Mouse (Mus musculus) midbrain, postnatal 0 days (tissue): ENCODE measurements around the gene Klhdc1. TPM values are rescaled to one million over a fixed set of nuclear protein-coding genes. Genes with fewer than 3 reads are reported as not detected.

Experiments
- ATAC-seq: fragments of 200-750 bp; cut with Nextera tagmentation; 2 replicates; pipeline ENCODE4 v1.8.0; 2017; ENCODE audit warnings: moderate number of reproducible peaks, mild to moderate bottlenecking, moderate TSS enrichment, moderate library complexity; ENCODE audit not compliant: low FRiP score
- DNase-seq: peaks from one replicate; pipeline ENCODE4 v3.0.0-alpha.2; 2015; ENCODE audit warnings: low spot score
- H3K27ac ChIP-seq: fragments of 300-500 bp; sonication (generic); 2 replicates; pipeline ENCODE4 v1.5.1; 2014; ENCODE audit warnings: low read depth, mild to moderate bottlenecking, low read length, mixed read lengths
- H3K27me3 ChIP-seq: fragments of 300-500 bp; sonication (generic); 2 replicates; pipeline ENCODE4 v1.6.1; 2014; ENCODE audit warnings: low read length, control low read depth, mixed read lengths; ENCODE audit not compliant: insufficient read depth
- H3K36me3 ChIP-seq: fragments of 300-500 bp; sonication (generic); 2 replicates; pipeline ENCODE4 v1.6.1; 2014; ENCODE audit warnings: low read length, control low read depth, mixed read lengths; ENCODE audit not compliant: insufficient read depth
- H3K4me1 ChIP-seq: fragments of 300-500 bp; sonication (generic); 2 replicates; pipeline ENCODE4 v1.6.1; 2014; ENCODE audit warnings: mild to moderate bottlenecking, control low read depth, antibody characterized with exemption, low read length, mixed read lengths; ENCODE audit not compliant: insufficient read depth
- H3K4me2 ChIP-seq: fragments of 300-500 bp; sonication (generic); 2 replicates; pipeline ENCODE4 v1.6.1; 2014; ENCODE audit warnings: low read depth, mild to moderate bottlenecking, low read length, mixed read lengths; ENCODE audit not compliant: poor library complexity, severe bottlenecking
- H3K4me3 ChIP-seq: fragments of 300-500 bp; sonication (generic); 2 replicates; pipeline ENCODE4 v1.5.1; 2014; ENCODE audit warnings: low read depth, mild to moderate bottlenecking, low read length, moderate library complexity
- H3K9ac ChIP-seq: fragments of 300-500 bp; sonication (generic); replicated peaks from 2 replicates; pipeline ENCODE4 v1.6.1; 2014; ENCODE audit warnings: mild to moderate bottlenecking, low read length, moderate library complexity, mixed read lengths; ENCODE audit not compliant: poor library complexity, severe bottlenecking
- H3K9me3 ChIP-seq: fragments of 300-500 bp; sonication (generic); 2 replicates; pipeline ENCODE4 v1.6.1; 2016; ENCODE audit warnings: low read length, control low read depth
- CTCF ChIP-seq: IDR thresholded peaks from 2 replicates; pipeline ENCODE4 v1.5.1; 2016; ENCODE audit warnings: antibody characterized with exemption, mild to moderate bottlenecking
- WGBS: fragments of 180-500 bp; shearing (Covaris S2); extraction: QIAGEN DNeasy Blood & Tissue Kit; methylation state at CpG from one replicate; pipeline ENCODE4 v1.1.7; 2014; 5-methylcytosine and 5-hydroxymethylcytosine counted together
- polyA plus RNA-seq: library from polyadenylated mRNA; unstranded; fragments of >200 nt; fragmentation: Nextera tagmentation; extraction: Ambion mirVana; gene quantifications from 2 replicates; pipeline ENCODE4 v1.2.1, GENCODE M21; 2015
- total RNA-seq: library from RNA; depleted of rRNA; stranded (reverse); fragments of >200 nt; gene quantifications from 2 replicates; pipeline ENCODE4 v1.2.3, GENCODE M21; 2014

Gene Klhdc1
- total and polyA plus RNA-seq, 2 experiments from 2014 or later, result 8.5 to 25.6 TPM

- H3K27me3 ChIP-seq, result no peaks in the 10 kb centered on the region
Observed at GRCm38 (mm10) chr12:69198164-69198535, 42.8 kb upstream of the Klhdc1 start, which contains the start of gene Dnaaf2. Dnaaf2 (minus strand) TSS chr12:69198429.

DNA sequence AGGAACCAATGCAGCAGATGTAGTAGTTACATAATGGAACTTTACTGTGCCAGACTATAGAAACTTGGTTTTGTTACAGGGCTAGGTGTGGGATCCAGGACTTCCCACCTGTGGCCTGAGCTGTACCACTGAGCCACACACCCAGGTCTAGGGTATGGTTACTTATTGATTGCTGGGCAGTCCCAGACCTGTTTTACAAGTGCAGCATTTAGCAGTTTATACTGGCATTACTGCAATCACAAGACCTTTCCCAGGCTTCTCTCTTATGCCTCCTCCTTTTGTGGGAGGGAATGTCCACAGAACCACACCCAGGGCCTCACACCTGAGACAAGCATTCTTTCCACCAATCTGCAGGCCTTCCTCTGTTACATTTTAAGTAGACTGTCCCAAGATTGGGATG is 42.0 kb upstream of the Klhdc1 start:
- Histone ChIP-seq H3K27ac (no peak overlapping the region), H3K9me3 (no peaks in the 10 kb centered on the region), H3K27me3 (no peaks in the 10 kb centered on the region), H3K4me3 (no peak overlapping the region), H3K4me2 (no peak overlapping the region), H3K36me3 (no peaks in the 10 kb centered on the region; the same call in 1 of the 2 replicates), H3K9ac (no peak overlapping the region), H3K4me1 (peaks cover 3% of the 10 kb centered on the region; the same call in 1 of the 2 replicates)
- TF ChIP-seq CTCF, result no peak
- DNase-seq (no peak), ATAC-seq (no peak)

More at GRCm38 (mm10) chr12:69198164-69198535, 42.8 kb upstream of the Klhdc1 start, which contains the start of gene Dnaaf2:
- ATAC-seq (peak; percentile 41; the same call in 1 of the 2 replicates), DNase-seq (peak; percentile 79)
- Histone ChIP-seq H3K4me1 (peaks cover 3% of the 10 kb centered on the region; the same call in 1 of the 2 replicates), H3K36me3 (no peaks in the 10 kb centered on the region; the same call in 1 of the 2 replicates), H3K4me3 (peak within 1 kb of the TSS; percentile 94), H3K9ac (peak within 1 kb of the TSS; percentile 86), H3K27ac (peak within 1 kb of the TSS; percentile 94), H3K4me2 (peak within 1 kb of the TSS; percentile 91), H3K9me3 (no peaks in the 10 kb centered on the region)
- WGBS, result under 1% methylated on average over 18 of the region's 18 CpGs
- no peak for TF ChIP-seq CTCF

DNA sequence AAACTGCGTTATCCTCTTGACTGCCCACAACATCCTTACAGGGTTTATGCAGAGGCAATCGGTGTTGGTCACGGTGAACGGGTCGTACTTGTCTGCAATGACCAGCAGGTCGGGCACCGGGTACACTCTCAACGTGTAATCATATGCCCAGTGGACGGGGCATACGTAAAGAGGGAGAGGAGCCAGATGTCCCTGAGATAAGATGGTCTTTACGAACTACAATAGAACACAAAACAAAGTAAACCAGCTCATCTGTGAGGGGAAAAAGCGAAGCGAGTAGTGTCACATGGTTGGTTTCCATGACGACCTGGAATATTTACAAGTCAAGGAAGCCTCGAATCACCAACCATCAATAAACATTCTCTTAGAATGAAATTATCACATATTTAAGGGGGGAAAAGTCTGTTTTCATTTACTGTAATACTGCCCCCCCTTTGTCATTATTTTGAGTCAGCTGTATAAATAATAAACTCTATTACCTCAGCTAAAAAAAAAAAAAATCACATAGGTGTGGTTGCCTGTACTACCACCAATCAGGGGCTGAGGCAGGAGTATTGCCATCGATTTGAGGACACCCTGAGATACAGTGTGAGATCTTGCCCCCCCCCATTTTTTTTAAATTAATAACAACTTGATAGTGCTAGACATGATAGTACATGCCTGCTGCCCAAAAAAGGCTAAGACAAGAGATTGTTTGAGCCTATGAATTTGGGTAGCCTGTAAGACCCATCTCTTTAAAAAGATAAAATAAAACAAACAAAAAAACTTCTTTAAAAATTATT is 36.7 kb upstream of the Klhdc1 start, which contains the start of gene Gm49384:
TSS of gene Gm49384 (minus strand) at position 216 of the 782 bp plus-strand sequence.
- WGBS, result 63% methylated on average over 16 of the region's 16 CpGs
- Histone ChIP-seq H3K27ac (no peak within 1 kb of the TSS), H3K4me1 (no peaks in the 10 kb centered on the region), H3K4me2 (peak within 1 kb of the TSS; percentile 28), H3K9me3 (no peaks in the 10 kb centered on the region), H3K9ac (no peak within 1 kb of the TSS), H3K27me3 (no peaks in the 10 kb centered on the region), H3K4me3 (no peak within 1 kb of the TSS), H3K36me3 (no peaks in the 10 kb centered on the region; the same call in 1 of the 2 replicates)
- no peak for TF ChIP-seq CTCF
- DNase-seq (peak; percentile 48), ATAC-seq (no peak)

- Histone ChIP-seq H3K9me3 (no peaks in the 10 kb centered on the region), H3K36me3 (no peaks in the 10 kb centered on the region), H3K27ac (no peak overlapping the region), H3K4me2 (no peak overlapping the region), H3K9ac (no peak overlapping the region), H3K27me3 (no peaks in the 10 kb centered on the region), H3K4me3 (no peak overlapping the region), H3K4me1 (no peaks in the 10 kb centered on the region)
- TF ChIP-seq CTCF, result no peak
- 94% methylated on average over 8 of the region's 8 CpGs for WGBS
- DNase-seq, result no peak
- no peak for ATAC-seq
Observed at GRCm38 (mm10) chr12:69207396-69207795, 33.6 kb upstream of the Klhdc1 start.

DNA sequence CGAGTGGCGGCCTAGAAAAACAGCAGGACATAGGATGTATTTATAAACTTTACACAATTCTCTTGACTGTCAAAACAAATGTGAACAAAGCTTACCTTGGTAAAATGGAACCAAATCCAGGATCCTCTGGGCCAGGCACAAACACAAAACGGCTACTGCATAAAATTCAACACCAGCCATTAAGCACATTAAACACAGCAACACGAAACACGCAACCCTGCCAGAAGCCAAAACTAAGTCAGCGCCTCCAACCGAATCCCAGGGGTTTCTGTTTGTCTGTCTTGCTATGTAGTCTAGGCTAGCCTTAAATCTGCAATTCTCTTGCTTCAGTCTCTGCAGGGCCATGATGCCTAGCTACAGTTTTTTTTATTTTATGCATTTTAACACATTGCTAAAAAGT is 33.0 kb upstream of the Klhdc1 start:
- no peaks in the 10 kb centered on the region for H3K9me3 ChIP-seq
- no peak for ATAC-seq
- 94% methylated on average over 7 of the region's 7 CpGs for WGBS
- H3K4me3 ChIP-seq, result no peak overlapping the region
- H3K27me3 ChIP-seq, result no peaks in the 10 kb centered on the region
- H3K4me2 ChIP-seq, result no peak overlapping the region
- no peak for TF ChIP-seq CTCF
- H3K4me1 ChIP-seq, result no peaks in the 10 kb centered on the region
- DNase-seq, result no peak
- no peak overlapping the region for H3K9ac ChIP-seq
- H3K27ac ChIP-seq, result no peak overlapping the region
- no peaks in the 10 kb centered on the region for H3K36me3 ChIP-seq

- DNase-seq (no peak), ATAC-seq (no peak)
- no peak overlapping the region for H3K9ac ChIP-seq
- no peak overlapping the region for H3K4me3 ChIP-seq
- no peaks in the 10 kb centered on the region for H3K4me1 ChIP-seq
- no peaks in the 10 kb centered on the region for H3K36me3 ChIP-seq
- no peaks in the 10 kb centered on the region for H3K27me3 ChIP-seq
- H3K9me3 ChIP-seq, result no peaks in the 10 kb centered on the region
- 91% methylated on average over 2 of the region's 2 CpGs for WGBS
- peak; percentile 38 for TF ChIP-seq CTCF
- H3K27ac ChIP-seq, result no peak overlapping the region
- no peak overlapping the region for H3K4me2 ChIP-seq
Observed at GRCm38 (mm10) chr12:69208520-69208919, 32.5 kb upstream of the Klhdc1 start.
